Mouse (Mus musculus) Patski (cell line): ENCODE results near the gene Olfr437. TPM values are rescaled to one million over a fixed set of nuclear protein-coding genes. Genes with fewer than 3 reads are reported as not detected.
"Not testable (repeated sequence)": the region's sequence is repeated elsewhere in the genome, so short reads cannot be mapped to it uniquely, and the experiment has no call there.

Experiments used
- ATAC-seq: fragments of 100-300 bp; one replicate; pipeline ENCODE4 v1.8.0; 2021
- CTCF ChIA-PET: fragments of 350-600 bp; sonication (Branson Sonifier 250); formaldehyde crosslinking; loops from one replicate; lab custom pipeline; 2022; ENCODE audit warnings: inconsistent platforms; lab: Charles Lee
- POLR2A ChIA-PET: fragments of 350-600 bp; sonication (Branson Sonifier 250); formaldehyde crosslinking; loops from one replicate; lab custom pipeline; 2022; ENCODE audit warnings: antibody characterized with exemption, inconsistent platforms; lab: Charles Lee
- DNase-seq: peaks from one replicate; pipeline ENCODE4 v3.0.0-alpha.2; 2011; ENCODE audit warnings: low read depth, low spot score
- H3K27me3 ChIP-seq: fragments of 371-371 bp; one replicate; pipeline ENCODE4 v1.5.1; 2021
- CTCF ChIP-seq: fragments of 100-300 bp; IDR thresholded peaks from one replicate; pipeline ENCODE4 v1.5.1; 2021
- in situ Hi-C: fragments of 300-500 bp; cut with MboI; formaldehyde crosslinking; loops from 3 replicates; pipeline ENCODE4 v1.11.1; 2018; ENCODE audit warnings: low pct_unique_long_range_greater_than_20kb, mixed read lengths
- polyA plus RNA-seq: library from polyadenylated mRNA; unstranded; gene quantifications from one replicate; pipeline ENCODE4 v1.2.3, GENCODE M21; 2021

The Olfr437 gene
- not detected for polyA plus RNA-seq

DNA sequence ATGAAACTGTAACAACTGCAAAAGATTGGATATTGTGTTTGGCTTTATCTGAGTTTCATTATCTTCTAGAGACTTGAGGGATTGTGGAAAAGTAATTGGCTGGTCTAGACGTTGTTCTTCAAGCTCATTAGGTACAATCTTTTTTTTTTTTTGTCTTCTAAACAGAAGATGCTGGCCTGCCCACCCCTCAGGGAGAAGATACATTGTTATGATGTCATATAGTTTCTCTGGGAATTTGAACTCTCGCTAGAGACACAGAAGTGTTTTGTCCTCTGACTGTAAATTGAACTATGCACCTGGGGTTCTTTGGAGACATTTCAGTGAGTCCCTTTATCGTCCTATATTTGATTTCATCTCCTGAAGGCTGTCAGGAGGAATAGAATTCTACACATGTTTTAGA is at the start of gene Olfr437:
Gene Olfr437, plus strand, starts transcription at position 301 of the 400 bp plus-strand sequence.
- CTCF ChIA-PET: no interaction called here
- ATAC-seq (no peak), DNase-seq (no peak)
- POLR2A ChIA-PET: no interaction called here
- TF ChIP-seq CTCF: no peak
- in situ Hi-C loops: no loop called here
- peaks cover 17% of the 10 kb centered on the region for H3K27me3 ChIP-seq

DNA sequence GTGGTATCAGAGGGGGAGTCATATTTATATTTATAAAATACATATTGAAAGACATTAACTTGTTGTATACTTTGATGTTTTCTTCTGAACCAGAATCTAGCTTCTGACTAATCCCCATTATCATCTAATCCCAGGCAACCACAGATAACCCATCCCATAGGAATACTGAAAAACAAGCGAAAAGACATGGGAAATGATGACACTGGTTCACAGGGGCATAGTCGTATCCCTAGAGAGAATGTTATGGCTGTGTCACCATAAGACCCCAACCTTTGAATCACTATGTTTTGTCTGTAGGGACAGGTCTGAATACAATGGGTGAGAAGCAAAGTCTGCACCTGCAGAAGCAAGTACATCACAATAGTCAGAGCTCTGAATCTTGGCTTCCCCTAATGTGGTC is 16.8 kb upstream of the Olfr437 start, which contains the start of gene Olfr237-ps1:
Gene Olfr237-ps1, plus strand, starts transcription at position 301 of the 400 bp plus-strand sequence.
- POLR2A ChIA-PET, ATAC-seq, CTCF ChIA-PET: not testable (repeated sequence)

DNA sequence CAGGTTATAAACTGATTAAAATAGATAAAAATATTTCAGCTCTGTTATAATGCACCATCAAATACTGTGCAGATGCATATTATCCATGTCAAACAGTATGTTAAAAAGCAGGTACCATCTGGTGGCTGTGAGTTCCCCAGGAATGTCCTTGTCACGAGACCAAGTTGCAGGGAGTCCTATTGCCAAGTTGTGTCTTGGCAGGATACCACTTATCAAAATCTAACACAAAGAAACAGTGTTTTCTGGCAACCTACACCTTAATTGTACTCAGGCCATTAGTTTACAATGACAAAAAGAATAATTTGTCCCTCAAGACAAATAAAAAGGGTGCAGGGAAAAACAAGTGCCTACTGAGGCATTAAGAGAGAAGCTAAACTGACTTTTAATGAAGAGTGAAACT is 3.6 kb upstream of the Olfr437 start:
- ATAC-seq: no peak
- H3K27me3 ChIP-seq: peaks cover 13% of the 10 kb centered on the region
- no peak for DNase-seq
- no peak for TF ChIP-seq CTCF
- in situ Hi-C loops: no loop called here
- CTCF ChIA-PET: no interaction called here
- POLR2A ChIA-PET: no interaction called here

More for the DNA sequence above, 16.8 kb upstream of the Olfr437 start, which contains the start of gene Olfr237-ps1:
- DNase-seq, in situ Hi-C loops, H3K27me3 ChIP-seq: not testable (repeated sequence)

DNA sequence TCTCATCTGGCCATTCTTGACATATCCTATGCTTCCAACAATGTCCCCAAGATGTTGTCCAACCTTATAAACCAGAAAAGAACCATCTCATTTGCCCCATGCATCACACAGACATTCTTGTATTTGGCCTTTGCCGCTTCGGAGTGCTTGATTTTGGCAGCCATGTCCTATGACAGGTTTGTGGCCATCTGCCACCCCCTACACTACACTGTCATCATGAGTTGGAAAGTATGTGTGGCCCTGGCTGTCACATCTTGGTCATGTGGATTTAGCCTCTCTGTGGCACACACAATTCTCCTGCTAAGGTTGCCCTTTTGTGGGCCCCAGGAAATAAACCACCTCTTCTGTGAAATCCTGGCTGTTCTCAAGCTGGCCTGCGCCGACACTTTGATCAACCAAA is 4.2 kb downstream of the Olfr437 start:
- in situ Hi-C loops: no loop called here
- no peak for TF ChIP-seq CTCF
- ATAC-seq (no peak), DNase-seq (no peak)
- ChIA-PET POLR2A (no interaction called here), CTCF (no interaction called here)
- H3K27me3 ChIP-seq: peaks cover 21% of the 10 kb centered on the region

DNA sequence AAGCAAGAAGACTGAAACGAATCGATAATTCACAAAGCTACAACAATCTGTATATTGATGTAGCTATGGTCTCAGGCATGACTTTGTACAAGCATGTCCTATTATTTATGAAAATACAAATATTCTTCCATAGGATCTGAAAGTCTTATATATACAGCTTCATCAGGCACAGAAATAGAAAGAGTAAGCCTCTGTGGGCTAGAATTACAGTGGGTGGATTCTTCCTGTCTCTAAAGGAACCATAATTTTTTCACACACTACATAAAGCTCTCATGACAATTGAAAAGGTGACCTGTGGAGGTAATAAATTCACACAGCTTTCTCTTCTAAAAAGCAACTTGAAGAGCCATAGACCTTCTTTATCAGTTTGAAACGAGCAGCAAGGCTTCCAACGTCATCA is 8.8 kb downstream of the Olfr437 start, which contains the start of gene Olfr13:
Gene Olfr13, plus strand, starts transcription at position 301 of the 400 bp plus-strand sequence.
- DNase-seq (no peak), ATAC-seq (no peak)
- peaks cover 16% of the 10 kb centered on the region for H3K27me3 ChIP-seq
- ChIA-PET CTCF (interaction anchor here (0.7 to 1.6 kb wide), 3 partner anchors 31 to 125 kb away, joined by 3 read pairs; no protein-coding TSS in a partner anchor), POLR2A (no interaction called here)
- TF ChIP-seq CTCF: no peak
- in situ Hi-C loops: no loop called here

DNA sequence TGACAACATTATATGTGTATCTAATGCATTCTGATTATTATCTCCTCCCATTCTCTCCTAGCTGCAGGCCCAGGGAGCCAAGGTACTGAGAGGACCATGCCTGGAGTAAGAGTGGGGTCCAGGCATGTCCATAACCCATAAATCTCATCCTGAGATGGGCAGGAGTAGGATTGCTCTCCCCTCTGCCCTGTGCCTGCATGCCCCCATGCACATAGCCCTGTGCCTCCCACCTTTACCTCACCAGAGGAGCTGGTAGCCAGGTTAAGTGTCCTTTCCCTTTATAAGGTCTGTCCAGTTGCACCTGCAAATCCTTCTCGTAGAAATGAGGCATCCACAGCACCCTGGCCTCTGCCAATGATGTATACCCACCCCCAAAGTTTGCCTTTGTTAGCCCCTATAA is 15.0 kb downstream of the Olfr437 start:
- ATAC-seq (no peak), DNase-seq (no peak)
- no peak for TF ChIP-seq CTCF
- H3K27me3 ChIP-seq: peaks cover 6% of the 10 kb centered on the region
- CTCF ChIA-PET: no interaction called here
- in situ Hi-C loops: no loop called here
- POLR2A ChIA-PET: no interaction called here

DNA sequence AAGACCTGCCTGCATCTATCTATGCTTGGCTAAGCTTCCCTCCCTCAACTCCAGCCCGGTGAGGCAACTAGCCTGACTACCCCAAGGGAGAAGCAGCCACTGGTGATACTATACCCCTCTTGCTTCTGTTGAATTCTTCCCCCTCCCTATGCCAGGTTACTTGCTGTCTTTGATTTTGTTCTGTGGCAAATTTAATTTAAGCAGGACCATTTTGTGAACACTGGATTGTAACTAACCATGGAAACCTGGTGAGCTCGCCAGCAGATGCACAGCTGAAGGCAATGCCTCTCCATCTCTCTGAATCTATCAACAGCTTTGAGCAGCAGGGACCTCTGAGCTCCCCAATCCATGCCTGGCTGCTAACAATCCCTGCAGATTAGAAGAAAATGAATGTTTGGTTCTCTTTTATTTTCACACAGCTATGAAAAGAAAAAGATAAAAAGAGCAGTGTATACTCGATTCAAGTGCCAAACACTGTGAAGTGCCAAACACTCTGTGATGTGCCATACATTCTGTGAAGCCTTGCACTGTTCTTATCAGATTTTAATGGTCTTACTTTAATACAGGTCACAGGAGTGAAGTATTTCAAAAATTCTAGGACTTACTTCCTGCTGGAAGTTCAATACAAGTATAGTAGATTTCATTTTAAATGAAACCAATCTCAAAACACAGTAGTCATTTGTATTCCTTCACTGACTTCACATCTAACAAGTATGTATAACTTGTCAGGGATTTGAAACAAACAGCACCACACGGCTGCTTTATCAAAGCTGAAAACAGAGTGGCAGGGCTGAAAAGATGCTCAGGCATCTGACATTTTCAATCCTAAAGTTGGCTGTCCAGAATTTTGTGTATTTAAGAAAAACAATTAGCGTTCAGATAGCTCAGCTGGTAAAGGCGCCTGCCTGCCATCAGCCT is 15.8 kb downstream of the Olfr437 start:
- in situ Hi-C loops: no loop called here
- ChIA-PET CTCF (no interaction called here), POLR2A (no interaction called here)
- no peak for TF ChIP-seq CTCF
- no peak for DNase-seq
- no peak for ATAC-seq
- peaks cover 6% of the 10 kb centered on the region for H3K27me3 ChIP-seq

DNA sequence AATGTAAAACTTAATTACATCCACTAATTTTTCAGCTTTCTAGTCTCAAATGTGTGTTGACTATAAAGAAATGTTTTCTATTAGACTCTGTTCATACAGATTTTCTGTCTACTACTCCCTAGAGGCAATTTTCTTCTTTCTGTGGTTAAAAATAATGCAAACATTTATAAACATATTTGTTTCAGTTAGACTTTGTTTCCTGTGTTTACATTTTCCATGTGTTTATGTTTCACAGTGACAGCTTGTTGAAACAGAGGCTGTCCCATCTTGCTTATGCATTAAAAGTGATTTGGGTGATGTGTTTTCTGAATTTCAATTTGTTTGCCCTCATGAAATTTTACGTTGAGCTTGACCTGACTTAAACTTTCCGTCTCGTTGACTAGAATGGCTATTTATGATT is 27.9 kb downstream of the Olfr437 start:
- DNase-seq (no peak), ATAC-seq (no peak)
- ChIA-PET POLR2A (no interaction called here), CTCF (interaction anchor here (1.1 to 1.6 kb wide), 3 partner anchors 9 to 22 kb away, joined by 3 read pairs; no protein-coding TSS in a partner anchor)
- in situ Hi-C loops: no loop called here
- no peaks in the 10 kb centered on the region for H3K27me3 ChIP-seq
- TF ChIP-seq CTCF: no peak

DNA sequence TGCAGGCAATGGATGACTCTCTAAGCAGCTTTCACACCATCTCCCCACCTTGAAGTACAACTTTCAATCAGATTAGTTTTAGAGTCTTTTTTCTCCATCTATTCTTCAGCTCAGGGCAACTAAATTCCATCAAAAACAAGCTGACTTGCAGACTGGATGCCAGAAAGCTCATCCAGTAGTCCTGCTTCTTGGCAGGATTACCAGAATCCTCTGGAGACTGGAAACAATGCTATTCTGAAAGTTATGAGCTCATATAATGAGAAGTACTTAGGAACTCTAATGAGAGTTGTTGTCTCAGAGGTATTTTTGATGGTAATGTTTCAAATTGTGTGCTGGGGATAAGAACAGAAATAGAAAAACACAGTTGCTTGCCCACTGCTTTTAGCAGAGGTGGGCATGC is 33.7 kb downstream of the Olfr437 start, which contains the start of gene Olfr435:
Gene Olfr435, plus strand, starts transcription at position 366 of the 400 bp plus-strand sequence.
- CTCF ChIA-PET: no interaction called here
- in situ Hi-C loops: no loop called here
- no peak for DNase-seq
- POLR2A ChIA-PET: no interaction called here
- ATAC-seq: no peak
- H3K27me3 ChIP-seq: peaks cover 20% of the 10 kb centered on the region
- no peak for TF ChIP-seq CTCF

DNA sequence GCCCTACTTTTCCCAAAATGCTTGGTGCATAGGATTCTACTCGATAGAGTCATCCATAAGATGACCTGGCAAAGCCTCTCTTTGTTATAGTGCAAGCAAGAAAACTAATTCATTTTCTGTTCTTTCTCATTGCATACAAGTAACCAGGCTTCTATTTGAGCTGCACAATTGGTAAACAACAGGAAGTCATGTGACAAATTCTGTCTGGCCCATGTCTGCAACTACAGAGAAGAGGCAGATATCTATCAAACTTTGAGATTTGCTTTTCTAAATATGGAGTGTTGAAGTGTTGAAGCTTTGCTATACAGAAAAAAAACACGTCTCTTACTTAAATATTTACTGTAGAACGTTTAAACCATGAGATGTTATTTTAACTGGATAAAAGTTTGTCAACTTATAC is 35.0 kb downstream of the Olfr437 start:
- ChIA-PET POLR2A (no interaction called here), CTCF (no interaction called here)
- in situ Hi-C loops: no loop called here
- peaks cover 20% of the 10 kb centered on the region for H3K27me3 ChIP-seq
- ATAC-seq (no peak), DNase-seq (no peak)
- no peak for TF ChIP-seq CTCF

DNA sequence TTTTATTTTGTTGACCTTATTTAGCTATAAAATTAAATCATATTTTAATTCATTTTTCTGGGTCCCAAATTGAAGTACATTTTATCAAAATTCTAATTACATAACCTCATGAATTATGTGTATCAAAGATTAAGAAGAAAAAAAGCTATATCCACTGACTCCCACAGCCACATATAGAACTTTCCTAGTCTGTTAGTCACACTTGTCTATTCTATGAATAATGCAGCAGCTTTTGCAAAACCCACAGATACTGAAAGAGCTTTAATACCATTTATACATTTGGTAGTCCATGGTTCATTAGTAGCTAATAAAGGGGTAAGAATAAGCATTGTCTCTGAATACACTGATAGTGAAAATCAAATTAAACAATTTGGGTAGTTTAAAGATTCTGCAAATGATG is 39.7 kb downstream of the Olfr437 start:
- DNase-seq: no peak
- POLR2A ChIA-PET: no interaction called here
- no peak for TF ChIP-seq CTCF
- in situ Hi-C loops: no loop called here
- ATAC-seq: no peak
- H3K27me3 ChIP-seq: peaks cover 15% of the 10 kb centered on the region
- CTCF ChIA-PET: interaction anchor here (0.8 to 1.3 kb wide), 3 partner anchors 12 to 31 kb away, joined by 3 read pairs; partner anchors contain the start of gene Olfr13
